Mouse (Mus musculus) gastrocnemius, adult 18-20 months (tissue): ENCODE data around the gene Ogfr. TPM values are rescaled to one million over a fixed set of nuclear protein-coding genes. Genes with fewer than 3 reads are reported as not detected.

Experiments used
- DNase-seq: peaks from one replicate; pipeline ENCODE4 v3.0.0; 2021; ENCODE audit warnings: low spot score
- long read RNA-seq, 2 experiments: library from polyadenylated mRNA; stranded (forward); transcript quantifications; one replicate each; pipeline ENCODE4 v2.0.0; 2021
- total RNA-seq, 2 experiments: library from RNA; stranded (reverse); gene quantifications; 2 replicates each; pipeline ENCODE4 v1.2.3; 2021

Gene Ogfr
- total RNA-seq = 10 to 100 TPM; 20.7 to 25.7 TPM
- long read RNA-seq, experiment 1, transcript Ogfr-201 (7 exons, 2,449 nt) = major isoform, 19 of 31 reads
- long read RNA-seq, experiment 1, partial matches to known transcripts = 8 of 31 reads
- long read RNA-seq, experiment 1, other reads (novel, unspliced or antisense) = 4 of 31 reads
- long read RNA-seq, experiment 2, transcript Ogfr-201 (7 exons, 2,449 nt) = major isoform, 25 of 34 reads
- long read RNA-seq, experiment 2, partial matches to known transcripts = 7 of 34 reads
- long read RNA-seq, experiment 2, other reads (novel, unspliced or antisense) = 2 of 34 reads

GRCm38 (mm10) chr2:180589123-180589831, at the start of gene Ogfr:
Gene Ogfr (plus strand): TSS chr2:180589245.
- DNase-seq = peak; percentile 71

- DNase-seq = no peak
These were observed 45.4 kb upstream of the Ogfr start for GRCm38 (mm10) chr2:180543675-180544074.

GRCm38 (mm10) chr2:180545046-180545445, 44.0 kb upstream of the Ogfr start:
- DNase-seq = no peak

- no peak for DNase-seq
These were observed 41.5 kb upstream of the Ogfr start for GRCm38 (mm10) chr2:180547384-180548106.

GRCm38 (mm10) chr2:180552340-180552739, 36.7 kb upstream of the Ogfr start:
- DNase-seq = no peak

- no peak for DNase-seq
These were observed 33.8 kb upstream of the Ogfr start for GRCm38 (mm10) chr2:180555219-180555618.

- no peak for DNase-seq
These were observed 32.6 kb upstream of the Ogfr start for GRCm38 (mm10) chr2:180556470-180556869.

GRCm38 (mm10) chr2:180560245-180560644, 28.8 kb upstream of the Ogfr start:
- DNase-seq = no peak

GRCm38 (mm10) chr2:180562146-180562545, 26.9 kb upstream of the Ogfr start:
- no peak for DNase-seq

GRCm38 (mm10) chr2:180563296-180563695, 25.7 kb upstream of the Ogfr start:
- DNase-seq = no peak

- DNase-seq = no peak
These were observed 25.2 kb upstream of the Ogfr start for GRCm38 (mm10) chr2:180563841-180564240.

- DNase-seq = peak; percentile 60
These were observed 22.7 kb upstream of the Ogfr start for GRCm38 (mm10) chr2:180566240-180566913.

- DNase-seq = peak; percentile 77
These were observed 19.9 kb upstream of the Ogfr start for GRCm38 (mm10) chr2:180569028-180569643.

- DNase-seq = no peak
These were observed 12.6 kb upstream of the Ogfr start for GRCm38 (mm10) chr2:180576482-180576881.

- DNase-seq = peak; percentile 62
These were observed 10.4 kb upstream of the Ogfr start for GRCm38 (mm10) chr2:180578686-180579085.

GRCm38 (mm10) chr2:180581002-180581401, 8.0 kb upstream of the Ogfr start, which contains the start of gene Mrgbp:
Gene Mrgbp (plus strand): TSS chr2:180581304.
- no peak for DNase-seq

- DNase-seq = peak; percentile 98
These were observed 6.4 kb upstream of the Ogfr start for GRCm38 (mm10) chr2:180582481-180583153.

- DNase-seq = no peak
These were observed 5.9 kb upstream of the Ogfr start for GRCm38 (mm10) chr2:180583154-180583507.

GRCm38 (mm10) chr2:180588736-180589122, 316 bp upstream of the Ogfr start:
- DNase-seq = no peak

- DNase-seq = no peak
These were observed 8.4 kb downstream of the Ogfr start, which contains the start of gene Col9a3 for GRCm38 (mm10) chr2:180597490-180597889. Gene Col9a3 (plus strand): TSS chr2:180597790.
